Mouse (Mus musculus): ENCODE data around the gene Lrrc1.
"Not testable (repeated sequence)": the region's sequence is repeated elsewhere in the genome, so short reads cannot be mapped to it uniquely, and the experiment has no call there.

Lrrc1 gene

DNA sequence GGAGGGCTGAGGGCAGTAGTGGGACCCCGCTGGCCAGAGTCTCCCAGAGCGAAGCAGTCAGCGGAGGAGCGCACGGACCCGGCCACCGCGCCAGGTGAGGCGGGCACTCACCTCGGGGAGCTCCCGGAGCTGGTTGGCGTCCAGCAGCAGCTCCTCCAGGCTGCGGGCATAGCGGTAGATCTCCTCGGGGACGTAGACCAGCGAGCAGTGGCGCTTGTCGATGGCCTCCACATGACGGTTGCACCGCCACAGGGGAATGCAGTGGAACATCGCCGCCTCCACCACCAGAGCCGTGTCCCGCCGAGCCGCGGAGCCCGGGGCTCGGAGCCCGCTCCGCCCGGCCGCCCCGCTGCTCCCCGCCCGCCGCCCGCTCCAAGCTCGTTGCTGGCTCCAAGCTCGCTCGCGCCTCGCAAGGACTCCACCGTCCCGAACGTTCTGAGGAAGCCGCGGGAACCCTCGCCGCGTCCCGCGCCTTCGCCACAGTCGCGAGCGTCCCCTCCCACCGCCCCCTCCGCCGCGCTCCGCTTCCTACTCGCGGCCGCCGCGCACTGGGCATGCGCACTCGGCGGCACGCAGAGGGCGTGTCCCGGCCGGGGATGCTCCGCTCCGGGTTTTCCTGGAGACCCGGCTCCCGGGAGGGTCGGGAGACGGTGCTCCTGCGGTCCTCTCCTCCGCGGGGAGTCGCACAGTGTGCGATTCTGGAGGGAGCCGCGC is at the start of gene Lrrc1:
Lrrc1 (minus strand) TSS at position 517 of the 714 bp plus-strand sequence.
- peak; percentile 86 for DNase-seq (ENCODE audit: low spot score)

DNA sequence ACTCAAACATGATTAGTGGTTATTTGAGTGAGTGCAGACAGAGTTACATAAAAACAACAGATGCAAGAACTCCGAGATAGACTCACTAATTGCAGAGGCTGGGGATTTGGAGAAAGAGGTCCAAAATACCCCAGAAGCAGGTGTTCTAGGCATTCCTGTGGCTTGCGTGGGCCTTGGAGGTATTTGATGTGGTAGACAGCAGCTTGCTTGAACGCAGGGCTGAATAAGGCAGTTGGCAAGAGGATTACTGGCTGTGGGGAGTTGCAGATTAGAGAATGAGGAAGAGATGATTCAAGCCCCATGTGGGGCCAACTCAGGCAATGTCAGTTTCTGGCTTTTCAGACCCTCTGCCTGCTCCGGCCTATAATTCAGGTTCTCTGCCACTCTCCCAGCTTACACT is 47.8 kb upstream of the Lrrc1 start:
- no peak for DNase-seq (ENCODE audit: low spot score)

DNA sequence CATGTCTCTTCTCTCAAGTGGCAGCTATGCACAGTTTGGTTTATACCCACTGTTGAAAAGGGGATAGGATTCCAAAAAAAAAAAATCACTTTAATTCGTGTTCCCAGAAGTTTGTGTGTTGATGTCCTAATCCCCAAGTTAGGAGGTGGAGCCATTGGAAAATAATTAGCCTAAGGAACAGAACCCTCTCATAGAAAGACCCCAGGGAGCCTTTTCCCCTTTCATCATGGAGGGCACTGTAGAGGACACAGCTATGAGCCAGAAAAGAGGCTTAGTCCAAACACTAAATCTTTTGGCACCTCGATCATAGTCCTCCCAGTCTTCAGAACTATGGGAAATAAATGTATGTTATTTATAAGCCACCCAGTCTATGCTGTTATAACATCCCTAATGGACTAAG is 44.8 kb upstream of the Lrrc1 start:
- DNase-seq (ENCODE audit: low spot score), result no peak

DNA sequence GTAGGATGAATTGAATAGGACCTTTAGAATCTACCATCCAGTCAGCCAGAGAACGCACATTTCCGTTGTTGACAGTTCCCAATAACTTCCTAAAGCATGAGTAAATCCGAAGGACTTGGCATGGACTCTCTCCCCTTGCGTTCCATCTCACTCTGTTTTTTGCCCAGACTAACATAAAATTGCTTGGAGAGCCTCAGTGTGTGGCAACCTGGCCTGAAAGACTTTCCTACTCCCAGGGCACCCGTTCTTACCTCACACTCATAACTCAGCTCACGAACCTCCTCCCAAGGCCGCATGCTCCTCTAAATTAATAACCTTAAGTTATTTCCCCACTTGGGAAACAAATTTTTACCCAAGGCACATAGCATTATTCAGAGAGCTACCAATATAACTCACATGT is 42.9 kb upstream of the Lrrc1 start:
- DNase-seq (ENCODE audit: low spot score), result no peak

DNA sequence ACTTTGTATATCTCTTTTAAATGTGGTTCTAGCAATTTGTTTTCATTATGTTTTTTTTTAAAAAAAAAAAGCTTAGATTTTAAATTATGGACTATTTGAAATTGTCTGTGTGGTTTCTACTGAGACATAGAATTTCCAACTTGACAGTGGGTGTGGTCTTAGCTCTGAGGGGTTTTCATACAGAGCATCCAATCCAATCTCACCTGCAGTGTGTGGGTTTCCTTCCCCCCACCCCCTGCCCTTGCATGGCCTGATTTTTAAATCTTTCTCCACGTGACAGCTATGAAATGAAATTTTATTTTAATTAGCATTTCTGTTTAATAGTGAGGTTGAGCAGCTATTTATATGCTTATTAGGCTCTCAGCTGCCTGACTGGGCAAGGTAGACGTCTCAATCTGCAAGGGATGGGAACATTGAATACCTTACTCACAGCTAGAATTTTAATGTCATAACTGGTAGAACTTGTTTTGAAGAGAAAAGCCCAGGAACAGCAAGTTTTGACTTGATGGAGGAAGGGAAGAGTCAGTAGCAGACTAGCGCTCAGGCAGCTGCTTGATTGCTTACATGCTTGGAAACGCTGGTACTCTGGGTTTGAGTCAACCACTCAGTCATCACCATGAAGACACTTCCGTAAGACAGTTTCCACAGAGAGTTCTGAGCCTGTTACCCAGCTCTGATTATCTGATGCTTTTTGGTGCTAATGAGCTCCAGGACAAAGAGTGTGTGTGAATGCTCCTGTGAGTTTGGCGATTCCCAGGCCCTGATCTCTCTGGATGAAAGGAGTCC is 42.3 kb upstream of the Lrrc1 start:
- no peak for DNase-seq (ENCODE audit: low spot score)

DNA sequence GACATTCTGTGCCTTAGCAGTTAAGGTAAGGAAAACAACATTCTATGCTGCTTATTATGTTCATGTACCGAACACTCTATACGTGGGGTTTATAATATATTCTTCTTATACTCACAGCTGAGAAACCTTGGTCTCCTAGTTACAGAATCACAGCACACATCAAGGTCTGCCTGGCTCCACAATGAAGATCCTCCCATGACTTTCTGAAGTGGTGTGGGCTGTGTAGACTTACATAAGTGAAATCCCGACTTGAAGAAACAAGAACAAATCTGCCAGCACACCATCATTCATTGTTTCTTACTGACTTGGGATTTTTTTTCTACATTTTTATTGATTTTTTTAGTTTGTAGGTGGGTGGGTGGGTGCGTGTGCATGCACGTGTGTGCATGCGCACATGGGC is 40.1 kb upstream of the Lrrc1 start:
- DNase-seq (ENCODE audit: low spot score), result no peak

DNA sequence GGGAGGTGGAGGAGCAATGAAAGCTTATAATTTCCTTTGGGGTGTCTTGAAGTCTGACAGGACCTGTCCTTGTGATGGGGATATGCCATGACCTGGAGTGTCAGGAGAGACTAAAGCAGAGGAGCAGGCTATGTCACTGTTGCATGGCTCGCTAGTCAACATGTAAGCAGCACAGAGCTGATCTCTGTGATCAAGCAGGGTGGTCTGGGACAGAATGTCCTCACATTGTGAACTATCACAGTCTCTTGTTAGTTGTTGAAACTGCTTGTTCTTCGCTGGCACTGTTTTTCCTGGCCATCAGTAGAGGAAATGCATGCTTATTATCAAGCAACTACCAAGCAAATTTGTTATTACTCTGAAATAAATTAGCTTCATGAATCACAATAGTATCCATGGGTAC is 38.6 kb upstream of the Lrrc1 start:
- DNase-seq (ENCODE audit: low spot score), result no peak

DNA sequence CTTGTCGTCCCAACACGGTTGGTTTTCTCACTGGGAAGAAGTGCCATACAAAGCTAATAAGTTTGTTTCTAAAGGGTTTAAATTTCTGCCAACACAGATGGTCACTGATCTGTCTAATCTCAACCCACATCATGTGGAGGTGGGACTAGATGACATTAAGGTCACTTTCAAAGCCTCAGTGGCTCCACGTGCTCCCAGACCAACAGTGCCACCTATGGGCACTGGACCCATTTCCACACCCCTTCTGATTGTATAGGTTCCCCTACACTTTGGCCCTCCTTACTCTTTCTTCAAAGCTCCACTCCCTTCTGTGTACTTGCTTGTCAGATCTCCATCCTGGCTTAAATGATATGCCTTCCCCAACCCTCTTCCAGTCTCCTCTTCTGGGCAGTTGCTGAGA is 35.2 kb upstream of the Lrrc1 start:
- DNase-seq (ENCODE audit: low spot score), result no peak

DNA sequence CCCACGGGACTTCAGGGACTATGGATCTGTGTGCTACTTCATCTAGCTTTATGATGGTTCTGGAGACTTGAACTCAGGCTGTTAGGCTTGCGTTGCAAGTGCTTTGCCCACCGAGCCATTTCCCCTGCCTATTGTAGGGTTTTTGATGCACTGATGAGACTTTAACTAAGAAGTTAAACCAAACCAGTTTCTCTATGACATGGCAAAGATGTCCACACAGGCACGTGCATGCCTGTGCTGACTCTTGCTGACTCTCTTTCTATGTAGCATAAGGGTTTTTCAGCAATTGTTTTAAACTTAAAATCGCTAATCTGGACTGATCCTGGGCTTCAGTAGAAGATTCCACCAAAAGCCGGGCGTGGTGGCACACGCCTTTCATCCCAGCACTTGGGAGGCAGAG is 33.3 kb upstream of the Lrrc1 start:
- no peak for DNase-seq (ENCODE audit: low spot score)

DNA sequence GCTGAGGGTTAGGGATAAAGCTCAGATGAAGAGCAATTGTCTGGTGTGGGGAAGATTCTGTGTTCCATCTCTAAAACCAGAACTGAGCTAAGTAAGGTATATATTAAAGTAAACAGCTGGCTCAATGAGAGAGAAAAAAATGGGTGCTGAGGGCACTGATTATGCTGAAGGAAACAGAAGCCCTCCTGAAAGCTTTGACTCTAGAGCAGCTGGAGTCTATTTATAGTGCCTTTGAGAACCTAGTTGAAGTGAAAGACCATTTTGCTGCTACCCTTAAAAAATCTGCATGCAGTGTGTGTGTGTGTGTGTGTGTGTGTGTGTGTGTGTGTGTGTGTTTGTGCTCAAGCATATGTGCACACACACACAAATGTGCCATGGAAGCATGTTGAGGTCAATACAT is 32.7 kb upstream of the Lrrc1 start:
- no peak for DNase-seq (ENCODE audit: low spot score)

DNA sequence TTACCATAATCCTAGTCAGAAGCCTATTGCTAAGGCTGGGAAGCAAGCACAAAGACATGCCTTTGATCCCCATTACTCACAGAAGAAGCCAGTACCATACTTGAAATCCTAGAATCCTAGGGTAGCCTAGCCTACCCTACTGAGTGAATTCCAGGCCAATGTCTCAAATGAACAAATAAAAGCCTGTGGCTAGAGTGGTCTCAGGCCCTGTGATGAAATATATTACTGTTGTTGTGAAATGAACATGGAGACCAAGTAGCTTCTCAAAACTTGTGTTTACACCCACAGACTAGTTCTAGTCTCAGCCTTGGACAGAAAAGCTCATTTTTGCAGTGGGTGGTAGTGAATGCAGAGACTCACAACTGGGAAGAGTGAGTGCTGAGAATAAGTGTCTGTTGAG is 31.6 kb upstream of the Lrrc1 start:
- no peak for DNase-seq (ENCODE audit: low spot score)

DNA sequence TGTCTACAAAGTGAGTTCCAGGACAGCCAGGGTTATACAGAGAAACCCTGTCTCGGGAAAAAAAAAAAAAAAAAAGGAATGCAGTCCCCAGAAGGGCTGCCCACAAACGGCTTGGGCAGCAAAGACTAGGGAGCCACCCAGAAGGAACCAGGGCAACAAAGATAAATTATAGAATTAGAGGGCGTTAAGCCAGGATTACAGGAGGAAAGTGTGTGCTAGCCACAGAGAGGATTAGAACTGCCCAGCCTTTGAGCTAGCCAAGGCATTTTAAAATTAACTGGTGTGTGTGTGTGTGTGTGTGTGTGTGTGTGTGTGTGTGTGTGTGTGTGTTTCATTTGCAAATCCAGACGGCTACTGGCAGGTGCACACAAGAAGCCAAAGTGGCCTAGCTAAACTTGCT is 30.3 kb upstream of the Lrrc1 start:
- not testable (repeated sequence) for DNase-seq (ENCODE audit: low spot score)

DNA sequence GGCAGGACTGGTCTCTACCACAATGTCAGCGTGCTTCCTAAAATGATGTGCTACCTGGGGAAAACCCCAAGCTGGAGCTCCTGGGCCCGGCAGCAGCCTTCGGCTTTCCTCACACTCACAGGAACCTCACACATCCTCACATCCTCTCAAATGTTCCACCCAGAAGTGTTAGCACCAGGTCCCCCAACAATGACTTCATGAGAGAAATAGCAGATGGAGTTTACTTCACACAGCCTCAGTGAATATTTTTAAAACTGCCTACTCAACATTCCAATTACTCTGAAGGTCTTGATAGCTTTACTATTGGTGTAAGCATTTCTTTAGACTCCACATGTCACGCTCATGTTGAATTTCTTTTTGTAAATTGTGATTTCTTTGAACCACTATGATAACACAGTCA is 27.2 kb upstream of the Lrrc1 start:
- no peak for DNase-seq (ENCODE audit: low spot score)

DNA sequence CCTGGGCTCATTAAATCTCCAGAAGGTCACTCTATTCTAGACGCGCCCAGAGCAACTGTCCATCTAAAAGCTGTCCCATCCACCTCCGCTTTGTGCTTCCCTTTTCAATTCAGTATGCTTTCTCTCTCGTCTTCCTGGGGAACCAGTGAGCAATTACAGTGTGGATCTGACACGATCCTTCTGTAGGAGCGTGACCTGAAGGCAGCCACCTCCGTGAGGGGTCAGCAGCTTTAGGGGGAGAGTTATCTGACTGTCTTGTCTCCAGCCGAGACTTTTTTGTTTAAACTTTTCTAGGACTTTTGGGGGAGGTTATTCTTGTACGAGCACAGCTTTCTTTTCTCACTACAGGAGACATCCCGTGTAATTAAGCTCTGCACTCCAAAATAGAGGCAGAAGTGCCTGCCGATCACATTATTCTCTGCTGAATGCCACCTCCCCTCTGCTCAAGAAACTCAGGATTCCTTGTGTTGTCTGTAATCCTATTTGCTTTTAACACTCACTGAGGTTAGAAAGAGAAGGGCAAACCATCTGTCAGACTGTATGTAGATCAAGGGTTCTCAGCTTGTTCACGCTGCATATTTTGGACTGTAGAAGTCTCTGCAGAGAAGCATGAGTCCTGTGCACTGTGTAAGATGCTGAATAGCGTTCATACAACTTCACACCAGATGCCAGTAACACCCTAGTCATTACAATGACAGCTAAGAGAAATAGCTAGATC is 24.3 kb upstream of the Lrrc1 start:
- no peak for DNase-seq (ENCODE audit: low spot score)

DNA sequence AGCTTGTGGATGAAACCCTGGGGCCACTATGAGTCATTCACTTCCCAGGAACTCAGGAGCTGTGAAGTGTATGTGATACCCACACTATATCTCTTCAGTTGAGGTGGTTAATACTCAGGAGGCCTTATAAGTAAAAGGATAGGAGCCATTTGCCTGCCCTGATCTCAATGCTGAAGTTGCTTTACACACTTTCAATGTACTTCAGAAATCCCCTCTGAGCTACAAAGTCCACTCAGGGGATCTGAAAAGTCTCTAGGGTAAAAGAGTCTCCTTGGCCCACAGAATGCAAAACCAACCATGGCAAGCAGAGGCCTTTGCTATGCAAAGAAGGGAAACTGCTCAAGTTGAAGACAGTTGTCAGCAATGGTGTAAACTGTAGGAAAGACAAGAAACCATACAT is 17.2 kb upstream of the Lrrc1 start:
- no peak for DNase-seq (ENCODE audit: low spot score)

DNA sequence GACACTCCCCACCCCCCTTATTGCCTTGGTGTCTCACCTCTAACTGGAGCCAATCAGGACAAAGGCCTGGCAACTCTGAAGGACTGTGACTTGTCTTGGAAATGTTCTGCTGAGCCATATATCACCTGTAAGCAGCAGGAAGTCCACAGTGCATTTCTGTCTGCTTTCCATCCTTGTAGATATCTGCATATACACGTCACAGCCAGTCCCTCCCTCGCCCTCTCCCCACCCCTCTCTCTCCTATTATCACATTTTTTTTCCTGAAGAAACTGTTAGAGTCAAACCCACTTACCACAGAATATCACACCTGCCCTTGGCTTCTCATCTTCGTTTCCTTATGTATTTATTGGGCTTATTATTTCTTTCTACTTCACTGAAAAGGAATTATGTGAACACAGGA is 13.3 kb upstream of the Lrrc1 start:
- no peak for DNase-seq (ENCODE audit: low spot score)

DNA sequence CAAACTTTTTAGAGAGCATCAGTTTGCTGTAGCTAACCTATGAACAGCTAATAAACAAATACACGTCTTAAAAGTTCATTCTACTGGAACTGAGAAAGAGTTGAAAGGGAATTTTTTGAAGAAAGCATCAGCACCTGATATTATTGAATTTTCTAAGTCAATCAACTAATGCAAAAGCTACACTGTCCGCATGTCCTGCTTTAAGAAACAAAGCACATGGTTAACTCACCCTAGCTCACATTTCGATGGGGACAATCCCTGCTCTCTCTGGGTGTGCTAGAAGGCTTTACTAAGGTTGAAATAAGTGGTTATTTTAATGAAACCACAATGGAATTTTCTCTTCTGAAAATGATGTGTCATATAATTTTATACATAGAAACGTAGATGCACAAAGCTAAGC is 12.5 kb upstream of the Lrrc1 start:
- DNase-seq (ENCODE audit: low spot score), result no peak

DNA sequence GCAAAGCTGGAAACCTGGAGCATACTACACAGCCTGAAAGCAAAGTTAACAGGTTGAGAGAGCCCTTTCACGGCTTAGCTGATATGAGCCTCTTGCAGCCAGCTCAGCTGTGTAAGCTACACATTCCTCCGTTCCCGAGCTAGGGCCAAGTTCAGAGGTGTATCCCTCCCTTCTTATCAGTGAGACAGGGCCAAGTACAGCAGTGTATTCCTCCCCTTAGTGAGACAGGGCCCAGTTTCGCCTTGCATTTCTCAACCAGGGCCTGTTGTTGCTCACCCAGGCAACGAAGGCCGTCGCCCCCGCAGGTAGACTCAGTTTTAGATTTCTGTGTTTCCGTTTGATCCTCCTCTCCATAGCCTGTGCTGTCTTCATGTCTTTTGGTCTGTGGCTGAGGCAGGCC is 11.8 kb upstream of the Lrrc1 start:
- DNase-seq (ENCODE audit: low spot score), result no peak

DNA sequence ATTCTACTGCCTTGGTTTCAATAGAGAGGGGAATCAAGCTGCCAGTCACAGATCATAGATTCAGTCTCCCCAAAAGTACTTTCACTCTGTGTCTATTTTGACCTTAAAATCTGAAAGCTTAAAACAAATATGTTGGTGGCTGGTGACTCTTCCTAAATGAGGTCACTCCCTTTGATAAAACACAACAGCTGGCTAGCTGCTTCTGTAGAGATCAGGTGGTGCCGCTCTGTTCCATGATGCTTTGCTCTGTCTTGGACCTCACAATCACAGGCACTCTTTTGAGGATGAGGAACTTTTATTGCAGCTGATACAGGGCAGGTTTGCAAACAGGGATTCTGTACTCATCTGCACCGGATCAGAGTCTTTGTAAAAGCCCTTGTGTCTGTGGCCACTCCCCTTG is 8.8 kb upstream of the Lrrc1 start:
- DNase-seq (ENCODE audit: low spot score), result no peak

DNA sequence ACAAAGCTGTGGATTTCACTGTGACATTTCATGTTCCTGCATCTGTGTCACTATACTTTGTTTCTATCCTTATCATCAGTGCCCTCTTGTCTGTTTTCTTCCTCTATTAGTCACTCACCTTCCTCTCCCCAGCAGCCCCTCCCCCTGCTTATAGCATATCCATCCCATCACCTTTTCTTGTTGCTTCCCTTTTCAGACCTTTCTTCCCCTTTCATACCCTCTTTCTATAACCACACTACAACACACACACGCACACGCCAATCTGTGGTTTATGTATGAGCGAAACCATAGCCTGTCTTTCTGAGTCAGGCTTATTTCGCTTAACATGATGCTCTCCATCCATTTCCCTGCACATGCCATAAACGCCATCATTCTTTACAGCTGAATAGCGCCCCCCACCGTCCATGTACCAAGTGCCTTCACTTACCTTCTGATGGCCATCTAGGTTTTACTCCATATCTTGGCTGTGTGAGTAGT is 6.4 kb upstream of the Lrrc1 start:
- no peak for DNase-seq (ENCODE audit: low spot score)

DNA sequence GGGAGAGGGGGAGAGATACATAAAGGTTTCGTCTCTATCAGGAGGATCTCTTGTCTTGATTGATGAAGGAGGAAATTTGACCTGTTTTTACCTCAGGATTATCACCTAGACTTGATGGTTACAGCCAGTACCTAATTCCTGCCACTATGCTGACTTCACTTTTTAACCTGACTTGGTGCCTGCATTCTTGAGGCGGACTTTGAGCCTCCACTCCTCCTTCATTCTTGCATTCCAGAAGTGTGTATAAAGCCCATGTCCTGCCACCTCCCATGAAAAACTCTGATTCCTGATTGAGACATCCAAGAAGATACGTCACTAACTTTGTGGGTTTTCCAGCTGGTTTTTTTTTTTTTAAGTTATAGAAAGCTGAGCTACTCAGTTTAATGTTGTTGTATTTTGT is 1.3 kb upstream of the Lrrc1 start:
- no peak for DNase-seq (ENCODE audit: low spot score)

DNA sequence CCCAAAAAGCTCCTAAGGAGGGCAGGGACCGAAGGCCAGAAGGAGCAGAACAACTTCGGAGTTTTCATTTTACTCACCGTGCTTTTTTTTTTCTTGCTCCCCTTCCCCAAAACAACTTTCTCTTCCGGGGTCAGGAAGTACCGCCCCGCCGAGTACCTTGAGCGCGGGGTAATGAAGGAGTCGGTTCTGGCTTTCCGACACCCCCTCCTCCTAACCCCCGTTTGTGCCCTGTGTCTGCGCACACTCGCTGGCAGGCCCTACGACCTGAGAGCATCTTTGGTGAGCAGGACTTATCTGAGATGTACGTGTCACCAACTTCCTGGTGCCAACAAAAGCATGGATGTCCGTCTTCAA is 375 bp upstream of the Lrrc1 start:
- no peak for DNase-seq (ENCODE audit: low spot score)
